Mouse (Mus musculus) colon, adult 2 months (tissue): ENCODE results near the gene Cchcr1. TPM values are rescaled to one million over a fixed set of nuclear protein-coding genes. Genes with fewer than 3 reads are reported as not detected.

Source experiments
- polyA plus RNA-seq: library from polyadenylated mRNA; depleted of rRNA; stranded (reverse); fragments of >200 nt; gene quantifications from 2 replicates; pipeline ENCODE4 v1.2.3, GENCODE M21; 2012; rRNA removed

The Cchcr1 gene
- 12.2 and 13.5 TPM in 2 replicates for polyA plus RNA-seq

GRCm38 (mm10) chr17:35516652-35517500 lies at the start of gene Cchcr1, which contains the start of gene Tcf19:
Gene Cchcr1, plus strand, starts transcription at chr17:35517100.
Gene Tcf19, minus strand, starts transcription at chr17:35516824.

GRCm38 (mm10) chr17:35469842-35470751 lies 46.8 kb upstream of the Cchcr1 start, which contains the start of gene H2-Q10:
Gene H2-Q10, plus strand, starts transcription at chr17:35470089.

GRCm38 (mm10) chr17:35505776-35506175 lies 11.1 kb upstream of the Cchcr1 start, which contains the start of gene Pou5f1:
Gene Pou5f1, plus strand, starts transcription at chr17:35506018.

GRCm38 (mm10) chr17:35532901-35533300 lies 16.0 kb downstream of the Cchcr1 start, which contains the start of gene Psors1c2:
Gene Psors1c2, plus strand, starts transcription at chr17:35533201.

GRCm38 (mm10) chr17:35551881-35552414 lies 35.0 kb downstream of the Cchcr1 start, which contains the start of gene Cdsn:
Gene Cdsn, plus strand, starts transcription at chr17:35552128.

GRCm38 (mm10) chr17:35567150-35567549 lies 50.2 kb downstream of the Cchcr1 start, which contains the start of gene 2300002M23Rik:
Gene 2300002M23Rik, plus strand, starts transcription at chr17:35567450.

Other genes starting within 250 kb of the Cchcr1 start
- 5.1 and 9.8 TPM in 2 replicates for gene H2-Q1, start 196.7 kb upstream of the Cchcr1 start, polyA plus RNA-seq
- gene H2-Q2, start 174.9 kb upstream of the Cchcr1 start, polyA plus RNA-seq = 95.5 and 141 TPM in 2 replicates
- gene H2-Q4, start 137.5 kb upstream of the Cchcr1 start, polyA plus RNA-seq = 71.8 and 75.3 TPM in 2 replicates
- 18.5 and 18.8 TPM in 2 replicates for gene H2-Q6, start 92.2 kb upstream of the Cchcr1 start, polyA plus RNA-seq
- 50.6 and 57.2 TPM in 2 replicates for gene H2-Q7, start 77.9 kb upstream of the Cchcr1 start, polyA plus RNA-seq
- 8.0 and 8.1 TPM in 2 replicates for gene H2-Q10, start 47.0 kb upstream of the Cchcr1 start, polyA plus RNA-seq
- not detected in 2 replicates for gene Pou5f1, start 11.1 kb upstream of the Cchcr1 start, polyA plus RNA-seq
- 16.9 and 18.7 TPM in 2 replicates for gene Tcf19, start 276 bp upstream of the Cchcr1 start, polyA plus RNA-seq
- 0.14 and 0.29 TPM in 2 replicates for gene Psors1c2, start 16.1 kb downstream of the Cchcr1 start, polyA plus RNA-seq
- 1.9 and 2.1 TPM in 2 replicates for gene Cdsn, start 35.0 kb downstream of the Cchcr1 start, polyA plus RNA-seq
- not detected in 2 replicates for gene 2300002M23Rik, start 50.4 kb downstream of the Cchcr1 start, polyA plus RNA-seq
- not detected in 2 replicates for gene Sfta2, start 84.4 kb downstream of the Cchcr1 start, polyA plus RNA-seq
- not detected in 2 replicates for gene Gm9573, start 109.5 kb downstream of the Cchcr1 start, polyA plus RNA-seq
- not detected in 2 replicates for gene Mucl3, start 126.6 kb downstream of the Cchcr1 start, polyA plus RNA-seq
- 43.1 and 46.7 TPM in 2 replicates for gene Vars2, start 150.5 kb downstream of the Cchcr1 start, polyA plus RNA-seq
- gene Gtf2h4, start 156.6 kb downstream of the Cchcr1 start, polyA plus RNA-seq = 25.7 and 30.4 TPM in 2 replicates
- 106 and 136 TPM in 2 replicates for gene Ddr1, start 187.5 kb downstream of the Cchcr1 start, polyA plus RNA-seq